ENCODE assay signal across 8 mouse cellular contexts in genomic region chr1:134406414-134406771, GRCm38 (mm10). TPM values are rescaled to one million over a fixed set of nuclear protein-coding genes. Genes with fewer than 3 reads are reported as not detected.
A peak's percentile ranks its signal among the peaks of the same experiment; 100 is the strongest.
DNase-seq lines count a peak whose midpoint lies in the region; ATAC-seq and TF ChIP-seq lines count a peak whose summit lies in the region.

No protein-coding gene starts in this region.

- H3K9me3 ChIP-seq in intestine, embryonic 14.5 days (ENCODE audit: control insufficient read depth, low read length), result no peaks in the 10 kb centered on the region

- peak; percentile 21 for DNase-seq in layer of hippocampus, adult 9-11 months
- DNase-seq in layer of hippocampus, postnatal 10 days (ENCODE audit: low spot score in 2 of 2), result no peak
- no peak for DNase-seq in intestine, embryonic 14.5 days (ENCODE audit: low spot score)
- no peak for DNase-seq in gastrocnemius, postnatal 14 days
- DNase-seq in B cell, adult 2 months, result no peak
- DNase-seq in frontal cortex, postnatal 14 days (ENCODE audit: low spot score in 2 of 2), result no peak

- H3K79me2 ChIP-seq in myocyte (ENCODE audit: control insufficient read depth, insufficient read depth), result peaks cover 31% of the 10 kb centered on the region

- peak overlapping the region; percentile 82 for H3K4me2 ChIP-seq in intestine, embryonic 14.5 days (ENCODE audit: low read length)
- H3K4me2 ChIP-seq in myocyte (ENCODE audit: low read depth), result peak overlapping the region; percentile 90

- peak; percentile 21; the same call in 1 of the 2 replicates for ATAC-seq in intestine, embryonic 14.5 days (replicated peaks; ENCODE audit: low FRiP score, low TSS enrichment, low read depth)

- 28% methylated on average over 8 of the region's 8 CpGs for WGBS in intestine, embryonic 14.5 days

- H3K9ac ChIP-seq in intestine, embryonic 14.5 days (ENCODE audit: low read length), result peak overlapping the region; percentile 66

- peak overlapping the region; percentile 55 for H3K27ac ChIP-seq in brown adipose tissue, adult 24 weeks (replicated peaks; ENCODE audit: low read depth, low read length)
- peak overlapping the region; percentile 8; the same call in 1 of the 2 replicates for H3K27ac ChIP-seq in intestine, embryonic 14.5 days (ENCODE audit: low read depth)

- no peak for TF ChIP-seq POLR2A in myocyte (IDR thresholded peaks at IDR 0.05; ENCODE audit: insufficient read length, low read depth)

- H3K4me1 ChIP-seq in brown adipose tissue, adult 24 weeks (ENCODE audit: control insufficient read depth, insufficient read depth, insufficient read length, low read length), result peaks cover 4% of the 10 kb centered on the region; the same call in 1 of the 2 replicates
- peaks cover 7% of the 10 kb centered on the region for H3K4me1 ChIP-seq in intestine, embryonic 14.5 days (replicated peaks; ENCODE audit: control insufficient read depth, insufficient read depth, low read length)

- intact Hi-C loops in gastrocnemius, postnatal 14 days (cut with DNase I; ENCODE audit: low total_unique reads), result no loop called here

- H3K36me3 ChIP-seq in intestine, embryonic 14.5 days (ENCODE audit: control insufficient read depth, insufficient read depth, low read length), result peaks cover 39% of the 10 kb centered on the region
- peaks cover 46% of the 10 kb centered on the region for H3K36me3 ChIP-seq in myocyte (ENCODE audit: control insufficient read depth, insufficient read depth)

- H3ac ChIP-seq in myocyte (ENCODE audit: control insufficient read depth, insufficient read length), result peak overlapping the region; percentile 60

- no peaks in the 10 kb centered on the region for H3K27me3 ChIP-seq in intestine, embryonic 14.5 days (replicated peaks; ENCODE audit: control insufficient read depth, insufficient read depth, low read length)
- no peaks in the 10 kb centered on the region for H3K27me3 ChIP-seq in myocyte (ENCODE audit: control insufficient read depth, insufficient read depth, insufficient read length)

- H3K4me3 ChIP-seq in brown adipose tissue, adult 24 weeks (ENCODE audit: insufficient read depth, low read depth, low read length), result peak overlapping the region; percentile 72
- H3K4me3 ChIP-seq in intestine, embryonic 14.5 days (ENCODE audit: low read depth, low read length), result peak overlapping the region; percentile 82
- peak overlapping the region; percentile 96 for H3K4me3 ChIP-seq in myocyte

TF ChIP-seq in myocyte, 11 proteins besides CTCF, POLR2A, EP300 and RAD21:
- TF ChIP-seq CEBPB (IDR thresholded peaks at IDR 0.05; ENCODE audit: insufficient read depth, poor library complexity, severe bottlenecking), result peak; percentile 94
- TF ChIP-seq MYOD1 (IDR thresholded peaks at IDR 0.05; ENCODE audit: control insufficient read depth in 1 of 3, insufficient read length in 2 of 3, low read depth in 2 of 3), result peak in 1 of 3 experiments; percentile 21
- TF ChIP-seq REST (IDR thresholded peaks at IDR 0.05; ENCODE audit: insufficient read depth, insufficient read length), result no peak
- no peak for TF ChIP-seq MAX (IDR thresholded peaks at IDR 0.05; ENCODE audit: low read depth)
- no peak for TF ChIP-seq TCF12 (IDR thresholded peaks at IDR 0.05; ENCODE audit: insufficient read depth, poor library complexity, severe bottlenecking)
- TF ChIP-seq MYOG (IDR thresholded peaks at IDR 0.05; ENCODE audit: control insufficient read depth in 1 of 3, insufficient read depth in 1 of 3, insufficient read length in 2 of 3, low read depth in 2 of 3), result peak in 1 of 3 experiments; percentile 37
- no peak for TF ChIP-seq E2F4 (IDR thresholded peaks at IDR 0.05; ENCODE audit: insufficient read depth)

RNA-seq across cellular contexts. Expression of gene Cyb5r1, which starts 1.0 kb away (rescaled TPM):
- total RNA-seq in layer of hippocampus, postnatal 10 days (2021), result 10 to 100 TPM; 23.6 to 30.5 TPM
- 21.2 and 26.5 TPM in 2 replicates for polyA plus RNA-seq in brown adipose tissue, adult 24 weeks (2012; ENCODE audit: insufficient read depth, insufficient read length, missing spikeins)
- polyA plus RNA-seq in intestine, embryonic 14.5 days (2014; fragmentation: Nextera tagmentation; extraction: Ambion mirVana), result 34.9 and 38.3 TPM in 2 replicates
- polyA plus RNA-seq in myocyte (2012; fragmentation: generic; extraction: Trizol), result 452 TPM
- 100 to 1,000 TPM; 109 to 120 TPM for total RNA-seq in gastrocnemius, postnatal 14 days (2021)

RNA-seq across cellular contexts. Expression of gene Adipor1, which starts 8.8 kb away (rescaled TPM):
- 10 to 100 TPM; 60.6 to 63.8 TPM for total RNA-seq in layer of hippocampus, postnatal 10 days (2021)
- 94.9 and 119 TPM in 2 replicates for polyA plus RNA-seq in brown adipose tissue, adult 24 weeks (2012; ENCODE audit: insufficient read depth, insufficient read length, missing spikeins)
- polyA plus RNA-seq in intestine, embryonic 14.5 days (2014; fragmentation: Nextera tagmentation; extraction: Ambion mirVana), result 80.1 and 80.6 TPM in 2 replicates
- 87.9 TPM for polyA plus RNA-seq in myocyte (2012; fragmentation: generic; extraction: Trizol)
- 100 to 1,000 TPM; 121 to 123 TPM for total RNA-seq in gastrocnemius, postnatal 14 days (2021)

RNA-seq across cellular contexts. Expression of gene 4933406M09Rik, which starts 20.7 kb away (rescaled TPM):
- not detected for total RNA-seq in layer of hippocampus, postnatal 10 days (2021)
- polyA plus RNA-seq in brown adipose tissue, adult 24 weeks (2012; ENCODE audit: insufficient read depth, insufficient read length, missing spikeins), result not detected in 2 replicates
- 0.09 TPM in 1 of 2 replicates, not detected in the other for polyA plus RNA-seq in intestine, embryonic 14.5 days (2014; fragmentation: Nextera tagmentation; extraction: Ambion mirVana)
- polyA plus RNA-seq in myocyte (2012; fragmentation: generic; extraction: Trizol), result not detected
- total RNA-seq in gastrocnemius, postnatal 14 days (2021), result not detected

RNA-seq across cellular contexts. Expression of gene Tmem183a, which starts 44.6 kb away (rescaled TPM):
- total RNA-seq in layer of hippocampus, postnatal 10 days (2021), result 100 to 1,000 TPM in 1 of 2 experiments, 10 to 100 TPM in 1; 96.2 to 104 TPM
- 20.2 and 20.8 TPM in 2 replicates for polyA plus RNA-seq in brown adipose tissue, adult 24 weeks (2012; ENCODE audit: insufficient read depth, insufficient read length, missing spikeins)
- 89.2 and 93.4 TPM in 2 replicates for polyA plus RNA-seq in intestine, embryonic 14.5 days (2014; fragmentation: Nextera tagmentation; extraction: Ambion mirVana)
- polyA plus RNA-seq in myocyte (2012; fragmentation: generic; extraction: Trizol), result 67.3 TPM
- total RNA-seq in gastrocnemius, postnatal 14 days (2021), result 10 to 100 TPM; 13.8 to 19.5 TPM

RNA-seq across cellular contexts. Expression of gene Klhl12, which starts 48.9 kb away (rescaled TPM):
- total RNA-seq in layer of hippocampus, postnatal 10 days (2021), result 10 to 100 TPM; 37.7 to 39.5 TPM
- 7.0 and 9.9 TPM in 2 replicates for polyA plus RNA-seq in brown adipose tissue, adult 24 weeks (2012; ENCODE audit: insufficient read depth, insufficient read length, missing spikeins)
- polyA plus RNA-seq in intestine, embryonic 14.5 days (2014; fragmentation: Nextera tagmentation; extraction: Ambion mirVana), result 18.9 and 25.7 TPM in 2 replicates
- polyA plus RNA-seq in myocyte (2012; fragmentation: generic; extraction: Trizol), result 11.3 TPM
- 10 to 100 TPM in 1 of 2 experiments, 1 to 10 TPM in 1; 9.3 to 10.5 TPM for total RNA-seq in gastrocnemius, postnatal 14 days (2021)

Comparison
In these comparisons a context has a peak if more than half of its experiments do, and no peak if none do; other contexts are left out.
1. RNA of gene Cyb5r1, which starts 1.0 kb away (polyA plus RNA-seq): 452 TPM in myocyte (single experiment); 34.9 to 38.3 TPM in intestine, embryonic 14.5 days and 21.2 to 26.5 TPM in brown adipose tissue, adult 24 weeks; every median in the first group is over 10 times any median in the second.
2. Peak in every context shown above with its lines, with median percentiles within 50 percentile points of each other: H3K4me3 ChIP-seq.